Mouse (Mus musculus) right cerebral cortex, postnatal 14 days (tissue): ENCODE measurements around the gene Gpr157.

Experiments
- DNase-seq: peaks from one replicate; pipeline ENCODE4 v3.0.0; 2022

Gpr157 gene

GRCm38 (mm10) chr4:150112867-150113266 is 25.7 kb downstream of the Gpr157 start:
- peak; percentile 70 for DNase-seq

- DNase-seq, result no peak
Measured at GRCm38 (mm10) chr4:150114505-150115061, 27.4 kb downstream of the Gpr157 start.

- DNase-seq, result no peak
Measured at GRCm38 (mm10) chr4:150117311-150117710, 30.1 kb downstream of the Gpr157 start.

GRCm38 (mm10) chr4:150118163-150118562 is 31.0 kb downstream of the Gpr157 start:
- DNase-seq, result no peak

- no peak for DNase-seq
Measured at GRCm38 (mm10) chr4:150119055-150119454, 31.9 kb downstream of the Gpr157 start, which contains the start of gene Slc2a5. Gene Slc2a5 (plus strand): TSS chr4:150119283.

- DNase-seq, result no peak
Measured at GRCm38 (mm10) chr4:150119640-150120039, 32.5 kb downstream of the Gpr157 start.

- no peak for DNase-seq
Measured at GRCm38 (mm10) chr4:150120173-150120833, 33.1 kb downstream of the Gpr157 start.

- no peak for DNase-seq
Measured at GRCm38 (mm10) chr4:150121430-150121829, 34.3 kb downstream of the Gpr157 start.

- no peak for DNase-seq
Measured at GRCm38 (mm10) chr4:150122476-150122875, 35.3 kb downstream of the Gpr157 start.

- DNase-seq, result no peak
Measured at GRCm38 (mm10) chr4:150126373-150126772, 39.2 kb downstream of the Gpr157 start.

GRCm38 (mm10) chr4:150127894-150128293 is 40.7 kb downstream of the Gpr157 start:
- DNase-seq, result no peak

GRCm38 (mm10) chr4:150128571-150128970 is 41.4 kb downstream of the Gpr157 start:
- DNase-seq, result no peak

GRCm38 (mm10) chr4:150130661-150131060 is 43.5 kb downstream of the Gpr157 start:
- no peak for DNase-seq

- DNase-seq, result no peak
Measured at GRCm38 (mm10) chr4:150132692-150133271, 45.6 kb downstream of the Gpr157 start.

GRCm38 (mm10) chr4:150135254-150135653 is 48.1 kb downstream of the Gpr157 start:
- DNase-seq, result no peak

- DNase-seq, result peak; percentile 84
Measured at GRCm38 (mm10) chr4:150136693-150137092, 49.5 kb downstream of the Gpr157 start.

GRCm38 (mm10) chr4:150137368-150138083 is 50.4 kb downstream of the Gpr157 start:
- no peak for DNase-seq

GRCm38 (mm10) chr4:150138084-150138543 is 50.9 kb downstream of the Gpr157 start:
- peak; percentile 62 for DNase-seq

- DNase-seq, result no peak
Measured at GRCm38 (mm10) chr4:150139090-150139489, 51.9 kb downstream of the Gpr157 start.

GRCm38 (mm10) chr4:150140346-150140745 is 53.2 kb downstream of the Gpr157 start:
- no peak for DNase-seq

- DNase-seq, result no peak
Measured at GRCm38 (mm10) chr4:150144242-150144641, 57.1 kb downstream of the Gpr157 start.

- no peak for DNase-seq
Measured at GRCm38 (mm10) chr4:150146286-150146685, 59.1 kb downstream of the Gpr157 start.

- DNase-seq, result no peak
Measured at GRCm38 (mm10) chr4:150151045-150151444, 63.9 kb downstream of the Gpr157 start.

GRCm38 (mm10) chr4:150152483-150152882 is 65.3 kb downstream of the Gpr157 start:
- no peak for DNase-seq
